Mouse (Mus musculus) brain, embryonic 14.5 days (tissue): Measurements from ENCODE around the gene Ildr2.

ENCODE experiments used
- CTCF ChIP-seq: fragments of 200-500 bp; IDR thresholded peaks from 2 replicates; pipeline ENCODE4 v1.5.1; 2012; ENCODE audit warnings: inconsistent platforms, mild to moderate bottlenecking, moderate library complexity, borderline replicate concordance; ENCODE audit not compliant: insufficient read depth, insufficient read length; ENCODE audit errors: extremely low read depth
- POLR2A ChIP-seq: fragments of 200-500 bp; IDR thresholded peaks from 2 replicates; pipeline ENCODE4 v1.6.1; 2012; ENCODE audit warnings: mild to moderate bottlenecking, inconsistent platforms, borderline replicate concordance; ENCODE audit not compliant: poor library complexity, insufficient read depth, insufficient read length, severe bottlenecking; ENCODE audit errors: extremely low read depth

DNA sequence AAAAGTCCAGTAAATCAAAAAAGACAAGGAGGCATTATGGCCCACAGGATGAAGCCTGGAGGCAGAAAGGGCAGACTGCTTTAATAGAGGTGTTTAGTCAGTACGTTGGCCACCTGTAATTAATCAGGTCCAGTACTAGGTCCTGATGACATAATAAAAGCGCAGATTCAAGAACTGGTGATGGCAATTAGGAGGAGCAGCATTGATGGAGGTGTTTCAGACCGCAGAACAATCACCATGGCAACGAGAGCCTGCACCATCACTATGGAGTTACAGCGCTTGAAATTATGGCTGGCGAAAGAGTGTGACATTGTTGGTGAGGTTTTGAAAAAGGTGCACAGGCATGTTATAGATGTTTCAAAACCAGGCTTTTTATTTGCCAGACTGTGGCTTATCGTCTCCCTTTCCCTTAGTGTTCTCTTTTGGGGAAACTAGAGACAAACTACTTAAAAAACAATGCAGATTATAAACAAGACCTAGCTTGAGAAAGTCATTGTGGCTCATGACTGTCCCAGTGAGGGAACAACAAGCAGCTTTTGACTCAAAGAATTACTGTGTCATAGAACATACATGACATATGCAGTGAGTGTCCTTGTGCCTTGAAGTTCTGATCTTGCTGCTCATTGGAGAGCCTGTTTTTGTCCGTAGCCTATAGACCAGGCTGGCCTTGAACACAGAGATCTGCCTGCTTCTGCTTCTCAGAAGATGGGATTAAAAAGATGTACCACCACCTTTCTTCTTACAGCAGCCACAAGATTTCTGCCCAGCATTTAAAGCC lies 90.5 kb downstream of the Ildr2 start:
- TF ChIP-seq POLR2A (no peak), CTCF (no peak)
